Mouse (Mus musculus) heart, adult 2 months (tissue): ENCODE results near the gene Coro1c.

Experiments used
- CTCF ChIP-seq: fragments of 200-600 bp; IDR thresholded peaks from 2 replicates; pipeline ENCODE4 v1.8.1; 2022; ENCODE audit warnings: antibody characterized with exemption, mild to moderate bottlenecking, moderate library complexity
- POLR2A ChIP-seq: fragments of 200-500 bp; IDR thresholded peaks from 2 replicates; pipeline ENCODE4 v1.6.1; 2011; ENCODE audit warnings: mild to moderate bottlenecking, low read depth, low read length, control low read depth; ENCODE audit not compliant: insufficient read depth

DNA sequence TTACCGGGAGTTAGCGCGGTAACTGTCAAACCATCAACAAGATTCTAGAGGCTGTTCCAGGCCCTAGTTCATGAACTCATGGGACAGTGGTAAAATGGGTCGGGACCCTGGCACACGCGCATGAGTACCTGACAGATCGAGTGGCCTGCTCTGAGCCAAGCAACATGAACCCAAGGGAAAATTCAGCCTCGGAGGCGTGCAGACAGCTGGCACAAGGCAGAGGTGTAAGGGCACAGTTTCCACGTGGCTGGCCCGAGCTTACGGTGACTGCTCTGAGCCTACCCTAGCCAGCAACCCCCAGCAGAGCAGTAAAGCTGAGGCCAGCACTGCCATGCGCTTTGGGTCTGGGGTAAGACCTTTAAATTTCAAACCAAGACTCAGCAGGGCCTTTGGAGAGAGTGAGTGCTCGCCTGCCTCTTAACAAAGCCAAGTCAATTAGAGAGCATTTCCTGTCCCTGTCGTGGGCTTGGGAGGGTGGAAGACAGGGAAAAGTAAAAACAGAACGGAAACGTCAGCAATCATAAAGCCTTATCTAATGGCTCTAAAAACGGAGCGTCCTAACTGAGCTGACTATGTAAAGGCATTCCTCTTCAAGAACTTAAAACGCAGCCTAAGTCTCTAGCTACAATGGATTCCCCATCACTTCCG is 38.0 kb downstream of the Coro1c start:
- TF ChIP-seq POLR2A (no peak), CTCF (no peak)
